Mouse (Mus musculus) embryonic facial prominence, embryonic 12.5 days (tissue): ENCODE measurements around the gene Emilin2. TPM values are rescaled to one million over a fixed set of nuclear protein-coding genes. Genes with fewer than 3 reads are reported as not detected.
A peak's percentile ranks its signal among the peaks of the same experiment; 100 is the strongest.

Experiments
- ATAC-seq: fragments of 200-750 bp; cut with Nextera tagmentation; 2 replicates; pipeline ENCODE4 v1.8.0; 2017; ENCODE audit not compliant: insufficient number of reproducible peaks, insufficient read depth, low FRiP score, low TSS enrichment
- H3K27ac ChIP-seq: fragments of 300-500 bp; sonication (generic); 2 replicates; pipeline ENCODE4 v1.5.1; 2016; ENCODE audit warnings: mild to moderate bottlenecking
- H3K27me3 ChIP-seq: fragments of 300-500 bp; sonication (generic); 2 replicates; pipeline ENCODE4 v1.6.1; 2016; ENCODE audit warnings: mild to moderate bottlenecking, moderate library complexity
- H3K36me3 ChIP-seq: fragments of 300-500 bp; sonication (generic); 2 replicates; pipeline ENCODE4 v1.6.1; 2016; ENCODE audit warnings: mild to moderate bottlenecking
- H3K4me1 ChIP-seq: fragments of 300-500 bp; sonication (generic); 2 replicates; pipeline ENCODE4 v1.6.1; 2016
- H3K4me2 ChIP-seq: fragments of 300-500 bp; sonication (generic); replicated peaks from 2 replicates; pipeline ENCODE4 v1.6.1; 2016; ENCODE audit warnings: mild to moderate bottlenecking, moderate library complexity
- H3K4me3 ChIP-seq: fragments of 300-500 bp; sonication (generic); 2 replicates; pipeline ENCODE4 v1.5.1; 2016; ENCODE audit warnings: mild to moderate bottlenecking
- H3K9ac ChIP-seq: fragments of 300-500 bp; sonication (generic); 2 replicates; pipeline ENCODE4 v1.6.1; 2016; ENCODE audit warnings: mild to moderate bottlenecking, moderate library complexity
- H3K9me3 ChIP-seq: fragments of 300-500 bp; sonication (generic); 2 replicates; pipeline ENCODE4 v1.6.1; 2016; ENCODE audit warnings: mild to moderate bottlenecking, moderate library complexity
- WGBS: fragments of 180-500 bp; shearing (Covaris S2); methylation state at CpG from one replicate; pipeline ENCODE4 v1.1.7; 2016; 5-methylcytosine and 5-hydroxymethylcytosine counted together
- polyA plus RNA-seq: library from polyadenylated mRNA; unstranded; fragments of >200 nt; fragmentation: Nextera tagmentation; extraction: Ambion mirVana; gene quantifications from 2 replicates; pipeline ENCODE4 v1.2.1, GENCODE M21; 2016

The Emilin2 gene
- polyA plus RNA-seq, 1 experiment from 2014 or later, result 23.5 TPM

DNA sequence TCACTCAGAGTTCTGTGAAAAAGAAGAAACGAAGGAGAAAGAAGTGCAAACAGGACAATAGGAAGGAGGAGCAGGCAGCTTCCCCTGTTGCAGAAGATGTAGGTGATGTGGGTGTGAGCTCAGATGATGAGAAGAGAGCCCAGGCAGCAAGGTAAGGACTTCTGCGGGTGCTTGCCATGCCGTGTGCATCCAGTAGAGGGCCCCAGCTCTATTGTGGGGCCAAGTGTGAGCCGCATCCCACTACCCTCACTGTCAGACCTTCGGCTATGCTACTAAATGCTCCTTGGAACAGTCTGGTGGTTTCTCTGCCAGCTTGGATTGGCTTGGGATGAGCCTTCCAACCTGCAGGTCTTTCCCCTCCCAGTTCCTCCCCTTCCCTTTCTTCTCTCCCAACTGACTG, 86.7 kb downstream of the Emilin2 start:
- ATAC-seq, result no peak

GRCm38 (mm10) chr17:71224521-71224920, 87.3 kb downstream of the Emilin2 start:
- H3K9ac ChIP-seq, result no peak overlapping the region
- no peak overlapping the region for H3K4me2 ChIP-seq
- no peaks in the 10 kb centered on the region for H3K4me1 ChIP-seq
- H3K9me3 ChIP-seq, result no peaks in the 10 kb centered on the region
- H3K36me3 ChIP-seq, result peaks cover 14% of the 10 kb centered on the region
- 73% methylated on average over 2 of the region's 2 CpGs for WGBS
- no peaks in the 10 kb centered on the region for H3K27me3 ChIP-seq
- ATAC-seq, result no peak
- H3K27ac ChIP-seq, result no peak overlapping the region
- H3K4me3 ChIP-seq, result no peak overlapping the region

More for the DNA sequence above, 86.7 kb downstream of the Emilin2 start:
- Histone ChIP-seq H3K9ac (no peak overlapping the region), H3K4me3 (no peak overlapping the region), H3K36me3 (peaks cover 14% of the 10 kb centered on the region), H3K27me3 (no peaks in the 10 kb centered on the region), H3K27ac (no peak overlapping the region), H3K4me2 (no peak overlapping the region), H3K4me1 (no peaks in the 10 kb centered on the region), H3K9me3 (no peaks in the 10 kb centered on the region)
- WGBS, result 29% methylated on average over 5 of the region's 5 CpGs

DNA sequence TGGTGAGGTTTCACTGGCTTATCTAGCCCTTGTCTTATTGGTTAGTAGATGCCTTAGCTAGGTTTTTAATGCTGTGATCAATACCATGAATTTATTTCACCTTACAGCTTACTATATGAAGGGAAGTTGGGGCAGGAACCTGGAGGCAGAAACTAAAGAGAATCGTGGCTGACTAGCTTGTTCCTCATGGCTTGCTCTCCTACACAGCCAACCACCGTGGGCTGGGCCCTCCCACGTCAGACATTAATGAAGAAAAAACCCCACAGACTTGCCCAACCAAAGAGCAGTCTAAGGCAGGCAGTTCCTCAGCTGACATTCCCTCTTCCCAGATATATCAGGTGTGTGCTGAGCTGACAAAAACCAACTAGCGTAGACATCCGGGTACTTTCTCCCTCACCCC, 88.1 kb downstream of the Emilin2 start:
- peaks cover 20% of the 10 kb centered on the region for H3K36me3 ChIP-seq
- 80% methylated on average over 5 of the region's 5 CpGs for WGBS
- no peaks in the 10 kb centered on the region for H3K4me1 ChIP-seq
- no peak for ATAC-seq
- no peak overlapping the region for H3K27ac ChIP-seq
- H3K27me3 ChIP-seq, result no peaks in the 10 kb centered on the region
- H3K9ac ChIP-seq, result no peak overlapping the region
- no peak overlapping the region for H3K4me2 ChIP-seq
- no peaks in the 10 kb centered on the region for H3K9me3 ChIP-seq
- H3K4me3 ChIP-seq, result no peak overlapping the region

GRCm38 (mm10) chr17:71221383-71221782, 90.4 kb downstream of the Emilin2 start:
- Histone ChIP-seq H3K27me3 (no peaks in the 10 kb centered on the region), H3K4me2 (no peak overlapping the region), H3K9ac (no peak overlapping the region), H3K27ac (no peak overlapping the region), H3K36me3 (peaks cover 32% of the 10 kb centered on the region), H3K4me1 (no peaks in the 10 kb centered on the region), H3K9me3 (no peaks in the 10 kb centered on the region), H3K4me3 (no peak overlapping the region)
- WGBS, result 79% methylated on average over 3 of the region's 3 CpGs
- ATAC-seq, result no peak

GRCm38 (mm10) chr17:71217111-71217685, 94.6 kb downstream of the Emilin2 start:
- no peak overlapping the region for H3K9ac ChIP-seq
- no peak overlapping the region for H3K27ac ChIP-seq
- no peak for ATAC-seq
- no peak overlapping the region for H3K4me2 ChIP-seq
- no peaks in the 10 kb centered on the region for H3K27me3 ChIP-seq
- peaks cover 18% of the 10 kb centered on the region for H3K36me3 ChIP-seq
- no peaks in the 10 kb centered on the region for H3K9me3 ChIP-seq
- H3K4me3 ChIP-seq, result no peak overlapping the region
- H3K4me1 ChIP-seq, result peaks cover 2% of the 10 kb centered on the region; the same call in 1 of the 2 replicates
- WGBS, result 84% methylated on average over 5 of the region's 5 CpGs

GRCm38 (mm10) chr17:71216263-71216662, 95.5 kb downstream of the Emilin2 start:
- Histone ChIP-seq H3K4me1 (peaks cover 8% of the 10 kb centered on the region; the same call in 1 of the 2 replicates), H3K9ac (no peak overlapping the region), H3K36me3 (peaks cover 18% of the 10 kb centered on the region), H3K27me3 (no peaks in the 10 kb centered on the region), H3K27ac (no peak overlapping the region), H3K4me3 (no peak overlapping the region), H3K9me3 (no peaks in the 10 kb centered on the region), H3K4me2 (no peak overlapping the region)
- no peak for ATAC-seq
- 82% methylated on average over 2 of the region's 2 CpGs for WGBS

DNA sequence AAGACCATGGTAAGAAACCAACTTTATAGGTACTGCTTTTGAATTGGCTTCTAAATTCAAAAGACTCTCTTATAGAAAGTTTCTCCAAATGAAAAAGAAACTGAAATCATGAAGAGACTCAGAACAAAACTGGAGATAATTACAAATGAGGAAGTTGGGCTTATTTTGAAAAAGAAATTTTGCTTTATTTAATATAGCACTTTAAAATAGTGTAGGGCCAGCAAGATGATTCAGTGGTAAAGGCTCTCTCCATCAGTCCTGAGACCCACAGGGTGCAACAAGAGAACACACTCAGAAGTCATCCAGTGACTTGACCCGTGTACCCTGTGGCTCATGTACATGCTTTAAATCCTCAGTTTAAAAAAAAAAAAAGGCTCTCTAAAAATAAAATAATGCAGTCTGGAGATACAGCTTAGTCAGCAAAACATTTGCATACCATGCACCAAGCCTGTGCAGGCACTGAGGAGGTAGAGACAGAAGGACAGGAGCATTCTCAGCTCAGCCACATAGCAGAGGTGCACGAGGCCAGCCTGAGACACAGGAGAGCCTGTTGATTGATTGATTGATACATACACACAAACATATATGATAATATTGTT, 96.4 kb downstream of the Emilin2 start:
- ATAC-seq, result no peak
- H3K4me1 ChIP-seq, result peaks cover 8% of the 10 kb centered on the region; the same call in 1 of the 2 replicates
- WGBS, result 79% methylated on average over 2 of the region's 2 CpGs
- H3K27me3 ChIP-seq, result no peaks in the 10 kb centered on the region
- H3K9me3 ChIP-seq, result no peaks in the 10 kb centered on the region
- no peak overlapping the region for H3K9ac ChIP-seq
- H3K4me3 ChIP-seq, result no peak overlapping the region
- H3K36me3 ChIP-seq, result peaks cover 18% of the 10 kb centered on the region
- H3K27ac ChIP-seq, result no peak overlapping the region
- H3K4me2 ChIP-seq, result no peak overlapping the region

GRCm38 (mm10) chr17:71214514-71215240, 97.1 kb downstream of the Emilin2 start:
- peaks cover 18% of the 10 kb centered on the region for H3K36me3 ChIP-seq
- ATAC-seq, result peak; percentile 19; the same call in 1 of the 2 replicates
- 86% methylated on average over 17 of the region's 17 CpGs for WGBS

DNA sequence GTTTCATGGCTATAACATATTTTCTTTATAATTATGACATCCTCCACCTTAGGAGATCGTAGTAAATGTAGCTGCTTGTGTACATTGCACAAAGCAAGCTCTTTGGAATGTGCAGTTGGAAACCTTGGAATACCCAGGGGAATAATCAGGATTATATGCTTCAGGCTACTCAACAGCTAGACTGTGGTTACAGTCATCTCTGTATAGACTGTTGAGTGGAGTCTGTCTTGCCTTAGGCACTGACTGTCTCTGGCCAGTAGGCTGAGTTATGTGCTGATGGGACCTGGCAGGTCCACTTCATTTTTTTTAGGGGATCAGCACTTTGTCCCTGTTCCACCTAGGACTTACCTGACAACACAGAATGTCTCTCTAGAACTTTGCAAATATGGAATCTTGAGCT, 98.1 kb downstream of the Emilin2 start:
- Histone ChIP-seq H3K27me3 (no peaks in the 10 kb centered on the region), H3K4me3 (no peak overlapping the region), H3K4me1 (peaks cover 8% of the 10 kb centered on the region; the same call in 1 of the 2 replicates), H3K9me3 (no peaks in the 10 kb centered on the region), H3K9ac (no peak overlapping the region), H3K36me3 (peaks cover 12% of the 10 kb centered on the region), H3K4me2 (no peak overlapping the region), H3K27ac (no peak overlapping the region)
- 0 out of 2 replicates have a peak, but pooled peaks have one; percentile 66 for ATAC-seq
- 47% methylated on average over 1 of the region's 1 CpGs for WGBS

More at GRCm38 (mm10) chr17:71214514-71215240, 97.1 kb downstream of the Emilin2 start:
- Histone ChIP-seq H3K9me3 (no peaks in the 10 kb centered on the region), H3K27me3 (no peaks in the 10 kb centered on the region), H3K27ac (no peak overlapping the region), H3K9ac (no peak overlapping the region), H3K4me3 (no peak overlapping the region), H3K4me2 (no peak overlapping the region), H3K4me1 (peaks cover 8% of the 10 kb centered on the region; the same call in 1 of the 2 replicates)

GRCm38 (mm10) chr17:71211962-71212646, 99.7 kb downstream of the Emilin2 start:
- ATAC-seq, result no peak
- H3K4me2 ChIP-seq, result no peak overlapping the region
- 84% methylated on average over 6 of the region's 6 CpGs for WGBS
- no peaks in the 10 kb centered on the region for H3K36me3 ChIP-seq
- no peaks in the 10 kb centered on the region for H3K27me3 ChIP-seq
- H3K27ac ChIP-seq, result no peak overlapping the region
- H3K4me3 ChIP-seq, result no peak overlapping the region
- H3K9ac ChIP-seq, result no peak overlapping the region
- no peaks in the 10 kb centered on the region for H3K9me3 ChIP-seq
- peaks cover 8% of the 10 kb centered on the region; the same call in 1 of the 2 replicates for H3K4me1 ChIP-seq

- WGBS, result 88% methylated on average over 3 of the region's 3 CpGs
- no peaks in the 10 kb centered on the region for H3K27me3 ChIP-seq
- ATAC-seq, result no peak
- no peak overlapping the region for H3K9ac ChIP-seq
- H3K4me2 ChIP-seq, result no peak overlapping the region
- no peak overlapping the region for H3K27ac ChIP-seq
- H3K36me3 ChIP-seq, result no peaks in the 10 kb centered on the region
- H3K9me3 ChIP-seq, result no peaks in the 10 kb centered on the region
- no peak overlapping the region for H3K4me3 ChIP-seq
- H3K4me1 ChIP-seq, result peaks cover 8% of the 10 kb centered on the region; the same call in 1 of the 2 replicates
Measured at GRCm38 (mm10) chr17:71209936-71210335, 101.8 kb downstream of the Emilin2 start.
